Mouse (Mus musculus) neutrophil, adult 5-6 weeks (primary cell): ENCODE results near the gene Gm8897. TPM values are rescaled to one million over a fixed set of nuclear protein-coding genes. Genes with fewer than 3 reads are reported as not detected.
"Not testable (repeated sequence)": the region's sequence is repeated elsewhere in the genome, so short reads cannot be mapped to it uniquely, and the experiment has no call there.

Experiments
- ATAC-seq: fragments of 151-379, 151-347 bp; 2 replicates; pipeline ENCODE4 v1.8.0; 2017; ENCODE audit warnings: mild to moderate bottlenecking, moderate TSS enrichment; ENCODE audit not compliant: insufficient number of reproducible peaks, poor library complexity, low FRiP score, severe bottlenecking; ENCODE audit errors: extremely low read depth
- total RNA-seq: library from RNA; stranded (forward); fragments of 200-1000 nt; gene quantifications from 2 replicates; pipeline ENCODE4 v1.2.3, GENCODE M21; 2017

Gene Gm8897
- not detected in 2 replicates for total RNA-seq

GRCm38 (mm10) chr5:11416118-11416517 is at the start of gene Gm8897:
Gene Gm8897, plus strand, starts transcription at chr5:11416418.
- ATAC-seq = not testable (repeated sequence)

GRCm38 (mm10) chr5:11416691-11417090 is 473 bp downstream of the Gm8897 start:
- not testable (repeated sequence) for ATAC-seq

Other genes starting within 250 kb of the Gm8897 start
- gene Gm5861, start 233.3 kb upstream of the Gm8897 start, total RNA-seq = not detected in 2 replicates
- gene Gm8890, start 160.4 kb upstream of the Gm8897 start, total RNA-seq = not detected in 2 replicates
- not detected in 2 replicates for gene Speer1, start 74.9 kb upstream of the Gm8897 start, total RNA-seq
- not detected in 2 replicates for gene Gm8906, start 86.3 kb downstream of the Gm8897 start, total RNA-seq
- gene Gm6460, start 178.5 kb downstream of the Gm8897 start, total RNA-seq = not detected in 2 replicates